Mouse (Mus musculus) neural tube, embryonic 12.5 days (tissue): ENCODE measurements at regions not wholly inside any gene's neighbourhood (a gene's known extent, or its start where the extent isn't known, plus 50 kb on each side); places are given as distances from the start of the nearest gene placed in this dataset.

Source experiments
- ATAC-seq: fragments of 200-750 bp; cut with Nextera tagmentation; 2 replicates; pipeline ENCODE4 v1.8.0; 2017; ENCODE audit warnings: low read depth, mild to moderate bottlenecking, moderate TSS enrichment, moderate library complexity; ENCODE audit not compliant: low FRiP score
- H3K27ac ChIP-seq: fragments of 300-500 bp; sonication (generic); 2 replicates; pipeline ENCODE4 v1.5.1; 2016
- H3K27me3 ChIP-seq: fragments of 300-500 bp; sonication (generic); replicated peaks from 2 replicates; pipeline ENCODE4 v1.6.1; 2016; ENCODE audit warnings: mild to moderate bottlenecking
- H3K36me3 ChIP-seq: fragments of 300-500 bp; sonication (generic); 2 replicates; pipeline ENCODE4 v1.6.1; 2016; ENCODE audit warnings: mild to moderate bottlenecking
- H3K4me1 ChIP-seq: fragments of 300-500 bp; sonication (generic); 2 replicates; pipeline ENCODE4 v1.6.1; 2016
- H3K4me2 ChIP-seq: fragments of 300-500 bp; sonication (generic); replicated peaks from 2 replicates; pipeline ENCODE4 v1.6.1; 2016; ENCODE audit warnings: mild to moderate bottlenecking
- H3K4me3 ChIP-seq: fragments of 300-500 bp; sonication (generic); 2 replicates; pipeline ENCODE4 v1.5.1; 2016
- H3K9ac ChIP-seq: fragments of 300-500 bp; sonication (generic); 2 replicates; pipeline ENCODE4 v1.6.1; 2016; ENCODE audit warnings: mild to moderate bottlenecking
- H3K9me3 ChIP-seq: fragments of 300-500 bp; sonication (generic); 2 replicates; pipeline ENCODE4 v1.6.1; 2016; ENCODE audit warnings: mild to moderate bottlenecking
- WGBS: fragments of 180-500 bp; shearing (Covaris S2); methylation state at CpG from one replicate; pipeline ENCODE4 v1.1.7; 2016; 5-methylcytosine and 5-hydroxymethylcytosine counted together

GRCm38 (mm10) chr13:84809605-84810004 lies 379.6 kb upstream of the Ccnh start:
- Histone ChIP-seq H3K4me2 (no peak overlapping the region), H3K4me3 (no peak overlapping the region), H3K9me3 (no peaks in the 10 kb centered on the region), H3K4me1 (no peaks in the 10 kb centered on the region), H3K27ac (no peak overlapping the region), H3K36me3 (no peaks in the 10 kb centered on the region), H3K9ac (no peak overlapping the region), H3K27me3 (no peaks in the 10 kb centered on the region)
- no peak for ATAC-seq
- WGBS: 93% methylated on average over 3 of the region's 3 CpGs
